Mouse (Mus musculus) CD8-positive naive resting alpha-beta T cell, adult 2 months (primary cell): ENCODE data around the gene Btla.

Source experiments
- DNase-seq, 2 experiments: peaks; one replicate each; pipeline ENCODE4 v3.0.0; 2022; ENCODE audit warnings: low read depth in 2 of 2, low spot score in 2 of 2

Btla gene

DNA sequence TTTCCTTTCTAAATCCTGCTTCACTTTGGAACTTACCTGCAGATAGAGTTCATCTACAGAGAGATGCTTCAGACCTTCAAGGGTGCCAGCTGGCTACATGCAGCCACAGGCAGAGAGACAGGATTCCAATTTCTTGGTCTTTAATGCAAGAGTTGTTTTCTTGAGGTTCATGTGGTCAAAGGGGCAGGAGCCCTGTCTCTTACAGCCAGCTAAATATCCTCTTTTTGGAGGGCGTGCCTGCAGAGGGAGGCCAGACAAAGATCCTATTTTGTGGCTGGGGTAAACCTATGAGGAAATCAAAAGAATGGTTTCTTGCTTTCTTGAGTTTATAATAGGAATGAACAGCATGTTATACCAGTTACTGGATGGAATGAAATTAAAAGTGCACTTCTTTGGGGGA is 33.5 kb downstream of the Btla start:
- no peak for DNase-seq

DNA sequence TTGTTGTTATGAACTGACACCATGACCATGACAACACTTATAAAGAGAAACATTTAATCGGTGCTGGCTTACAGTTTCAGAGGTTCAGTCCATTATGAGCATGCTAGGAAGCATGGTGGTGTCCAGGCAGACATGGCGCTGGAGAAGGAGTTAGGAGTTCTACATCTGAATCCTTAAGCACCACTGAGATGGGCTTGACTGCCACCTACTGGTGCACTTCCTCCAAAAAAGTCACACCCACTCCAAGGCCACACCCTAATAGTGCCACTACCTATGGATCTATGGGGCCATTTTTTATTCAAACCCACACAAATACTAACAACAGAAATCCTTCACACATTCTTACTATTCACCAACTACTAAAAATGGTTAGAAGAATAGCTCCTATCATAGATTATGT is 35.5 kb downstream of the Btla start:
- peak; percentile 41 to 63 for DNase-seq

DNA sequence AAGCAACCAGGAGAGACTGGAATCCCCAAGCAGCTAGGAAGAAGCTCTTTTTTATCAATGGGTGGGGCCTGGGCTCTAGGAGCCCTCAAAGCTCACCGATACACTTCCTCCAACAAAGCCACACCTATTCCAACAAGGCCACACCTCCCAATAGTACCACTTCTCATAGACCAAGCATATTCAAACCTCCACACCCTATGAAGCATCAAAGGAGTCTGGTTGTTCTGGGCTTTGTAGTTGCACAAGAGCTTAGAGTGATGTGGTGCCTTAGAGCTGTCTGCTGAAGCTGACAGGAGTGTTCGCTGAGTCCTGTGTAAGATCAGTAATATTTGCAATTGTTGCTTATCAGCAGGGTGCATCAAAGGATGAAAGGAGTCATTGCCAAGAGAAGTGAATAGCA is 37.2 kb downstream of the Btla start:
- DNase-seq, result peak in 1 of 2 experiments; percentile 15

DNA sequence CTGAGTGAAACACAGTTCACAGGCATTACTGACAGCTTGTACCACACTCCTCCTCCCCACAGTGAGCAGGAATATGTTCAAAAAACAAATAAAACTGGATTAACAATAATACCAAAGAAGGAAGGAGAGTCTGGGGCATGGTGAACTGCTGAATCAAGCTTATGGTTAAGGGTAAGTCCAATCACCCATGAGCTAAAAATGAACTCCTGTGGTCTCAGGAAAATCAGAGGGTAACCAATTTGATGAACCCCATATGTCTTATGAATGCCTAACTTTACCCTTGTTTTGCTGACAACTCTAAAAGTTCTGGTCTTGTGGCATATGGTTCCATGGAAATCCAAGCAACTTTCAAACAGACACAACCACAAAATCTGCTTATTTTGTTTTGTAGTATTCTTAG is 37.9 kb downstream of the Btla start:
- no peak for DNase-seq

DNA sequence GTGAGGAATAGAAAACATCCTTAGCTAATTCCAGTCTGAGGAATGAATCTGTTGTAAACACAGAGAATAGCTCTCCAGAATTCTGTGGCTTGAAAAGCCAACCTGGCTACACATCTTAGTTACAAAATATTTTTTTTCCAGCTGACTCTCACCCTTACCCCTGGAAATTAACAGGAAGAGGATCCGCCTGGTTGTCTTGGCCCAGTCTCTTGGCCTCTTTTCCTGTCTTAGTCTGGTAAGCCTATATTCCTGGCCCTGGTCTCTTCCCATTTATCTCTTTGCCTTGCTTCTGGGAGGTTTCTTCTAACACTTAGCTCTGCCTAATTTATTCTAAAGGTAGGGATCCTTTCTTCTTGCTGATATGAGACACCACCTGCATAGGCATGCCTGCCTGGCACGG is 45.8 kb downstream of the Btla start:
- no peak for DNase-seq

DNA sequence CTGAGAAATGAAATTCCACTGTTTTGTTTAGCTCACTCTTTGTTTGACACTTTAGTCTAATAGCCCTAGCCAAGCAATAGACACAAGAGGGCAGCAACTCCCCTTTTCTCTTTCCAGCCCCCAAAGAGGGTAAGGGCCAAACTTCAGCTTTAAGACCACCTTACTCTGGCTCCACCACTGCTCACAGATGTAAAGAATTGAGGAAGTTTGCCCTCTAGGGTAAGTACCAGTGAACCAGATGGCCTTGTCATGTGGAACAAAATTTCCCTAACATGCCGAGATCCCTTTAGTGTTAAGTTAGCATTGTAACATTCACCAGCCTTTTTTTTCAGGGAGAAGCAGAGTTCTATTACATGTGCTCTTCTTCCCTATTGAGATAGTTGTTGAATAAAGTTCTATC is 59.0 kb downstream of the Btla start:
- no peak for DNase-seq

DNA sequence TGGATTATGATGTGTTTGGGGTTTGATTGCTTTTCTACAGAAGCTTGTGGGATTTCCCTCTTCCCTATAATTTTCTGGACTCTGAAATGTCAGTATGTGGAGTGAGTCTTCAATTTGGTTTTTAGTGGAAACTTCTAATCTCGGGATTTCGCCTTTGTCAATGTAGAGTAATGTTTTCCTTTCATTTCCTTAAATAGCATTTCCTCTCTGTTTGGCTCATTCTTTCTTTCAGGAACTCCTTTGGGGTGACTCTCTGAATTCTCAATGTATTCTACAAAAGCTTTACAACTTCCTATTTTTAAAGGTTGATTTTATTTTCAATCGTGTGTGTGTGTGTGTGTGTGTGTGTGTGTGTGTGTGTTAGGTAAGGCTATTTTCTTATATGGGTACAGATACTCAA is 73.7 kb downstream of the Btla start:
- no peak for DNase-seq
